In genomic region chr3:90103938-90104337, GRCm38 (mm10) we compare ENCODE assay signal across 27 mouse cellular contexts. TPM values are rescaled to one million over a fixed set of nuclear protein-coding genes. Genes with fewer than 3 reads are reported as not detected.
A peak's percentile ranks its signal among the peaks of the same experiment; 100 is the strongest.
DNase-seq lines count a peak whose midpoint lies in the region; ATAC-seq and TF ChIP-seq lines count a peak whose summit lies in the region.
"Had no signal": no experiment of that assay in that cellular context is flagged by ENCODE, and none has a peak within 500 bp of the region (broad histone marks: within the 10 kb centered on the region; RNA-seq: fewer than 3 reads in every experiment).

Gene Nup210l, plus strand, starts transcription at chr3:90104132.

- TF ChIP-seq CTCF in MEL (IDR thresholded peaks at IDR 0.05 in 2 of 3, conservative IDR thresholded peaks at IDR 0.05 in 1 of 3; ENCODE audit: control insufficient read depth in 1 of 3, insufficient read depth in 1 of 3, low read depth in 2 of 3, low read length in 3 of 3, poor library complexity in 1 of 3, severe bottlenecking in 1 of 3) = no peak
- no peak for TF ChIP-seq CTCF in hindbrain, postnatal 0 days (IDR thresholded peaks at IDR 0.05; ENCODE audit: low read depth)

- H3K4me3 ChIP-seq in MEL (ENCODE audit: control insufficient read depth in 1 of 2, insufficient read depth in 1 of 2, low read depth in 2 of 2, low read length in 2 of 2) = no peak within 1 kb of the TSS
- H3K4me3 ChIP-seq in hindbrain, postnatal 0 days (ENCODE audit: low read length) = no peak within 1 kb of the TSS
- H3K4me3 ChIP-seq: embryonic facial prominence, embryonic 13.5 days; embryonic facial prominence, embryonic 15.5 days; erythroblast, embryonic 14.5 days; forebrain, embryonic 10.5 days; forebrain, embryonic 12.5 days had no signal

- no peak for TF ChIP-seq RAD21 in MEL (IDR thresholded peaks at IDR 0.05; ENCODE audit: low read depth, low read length)

- no peak for TF ChIP-seq POLR2A in MEL (IDR thresholded peaks at IDR 0.05; ENCODE audit: control insufficient read depth in 1 of 2, insufficient read depth in 1 of 2, low read depth in 1 of 2, low read length in 2 of 2, poor library complexity in 1 of 2)

- H3K9ac ChIP-seq in MEL (ENCODE audit: control insufficient read depth, low read depth, low read length, poor library complexity, severe bottlenecking) = no peak within 1 kb of the TSS
- no peak within 1 kb of the TSS for H3K9ac ChIP-seq in hindbrain, postnatal 0 days (replicated peaks; ENCODE audit: low read length)
- H3K9ac ChIP-seq: embryonic facial prominence, embryonic 13.5 days; embryonic facial prominence, embryonic 15.5 days; forebrain, embryonic 12.5 days had no signal

- H3K36me3 ChIP-seq in MEL (ENCODE audit: control insufficient read depth in 1 of 2, insufficient read depth in 2 of 2, low read length in 2 of 2) = no peaks in the 10 kb centered on the region; a peak in 1 of 4 replicates
- H3K36me3 ChIP-seq in hindbrain, postnatal 0 days (ENCODE audit: insufficient read depth, low read length) = peaks cover 8% of the 10 kb centered on the region; the same call in 1 of the 2 replicates

- H3K79me2 ChIP-seq in MEL (ENCODE audit: control insufficient read depth, insufficient read depth, low read length, poor library complexity) = no peaks in the 10 kb centered on the region

- H3K9me3 ChIP-seq in MEL (replicated peaks; ENCODE audit: insufficient read depth, low read length) = no peaks in the 10 kb centered on the region
- no peaks in the 10 kb centered on the region for H3K9me3 ChIP-seq in hindbrain, postnatal 0 days (ENCODE audit: low read length)
- H3K9me3 ChIP-seq: embryonic facial prominence, embryonic 13.5 days; embryonic facial prominence, embryonic 15.5 days; forebrain, embryonic 10.5 days; forebrain, embryonic 12.5 days; G1E had no signal

- no peak for ATAC-seq in hindbrain, postnatal 0 days
- ATAC-seq: CD4-positive, CD25-positive, alpha-beta regulatory T cell, adult 4 months; forebrain, embryonic 14.5 days; forebrain, embryonic 16.5 days had no signal

- no peak within 1 kb of the TSS for H3K27ac ChIP-seq in MEL (ENCODE audit: control insufficient read depth, low read depth, low read length)
- no peak within 1 kb of the TSS for H3K27ac ChIP-seq in hindbrain, postnatal 0 days
- H3K27ac ChIP-seq: embryonic facial prominence, embryonic 13.5 days; embryonic facial prominence, embryonic 15.5 days; forebrain, embryonic 10.5 days; forebrain, embryonic 12.5 days had no signal

- DNase-seq in 3134 (ENCODE audit: extremely low read depth, insufficient read length, low spot score) (peak; percentile 34), MEL (ENCODE audit: low read depth, low spot score) (peak; percentile 42), ZHBTc4 (ENCODE audit: low read depth, low spot score) (peak; percentile 59)
- DNase-seq in frontal cortex, postnatal 10 days (ENCODE audit: low spot score in 2 of 2) = no peak
- no peak for DNase-seq in urinary bladder, postnatal 14 days (ENCODE audit: low spot score)
- no peak for DNase-seq in hindbrain, postnatal 0 days (ENCODE audit: low spot score)
- DNase-seq: adrenal gland, adult 2 months; adrenal gland, postnatal 10 days; adrenal gland, postnatal 25 days; B cell, adult 2 months; cerebellum, adult 11 months; cerebellum, adult 18-20 months; cerebellum, adult 8-10 months; cerebellum, adult 9-11 months; cerebellum, postnatal 14 days; cerebellum, postnatal 36 days; embryo, embryonic 11 days had no signal

- H3K4me2 ChIP-seq in hindbrain, postnatal 0 days (ENCODE audit: low read depth, low read length) = no peak within 1 kb of the TSS
- H3K4me2 ChIP-seq: embryonic facial prominence, embryonic 13.5 days; embryonic facial prominence, embryonic 15.5 days; forebrain, embryonic 12.5 days had no signal

- no peaks in the 10 kb centered on the region for H3K27me3 ChIP-seq in MEL (ENCODE audit: control insufficient read depth in 1 of 2, insufficient read depth in 2 of 2, low read length in 2 of 2)
- H3K27me3 ChIP-seq in hindbrain, postnatal 0 days (ENCODE audit: insufficient read depth, low read length) = no peaks in the 10 kb centered on the region
- H3K27me3 ChIP-seq: CH12.LX; embryonic facial prominence, embryonic 13.5 days; embryonic facial prominence, embryonic 15.5 days; forebrain, embryonic 12.5 days had no signal

- H3K4me1 ChIP-seq in MEL (ENCODE audit: control insufficient read depth in 1 of 2, insufficient read depth in 2 of 2, low read length in 2 of 2) = no peaks in the 10 kb centered on the region
- H3K4me1 ChIP-seq in hindbrain, postnatal 0 days (ENCODE audit: insufficient read depth, low read length) = no peaks in the 10 kb centered on the region
- H3K4me1 ChIP-seq: embryonic facial prominence, embryonic 13.5 days; embryonic facial prominence, embryonic 15.5 days; forebrain, embryonic 10.5 days; forebrain, embryonic 12.5 days had no signal

- 87% methylated on average over 13 of the region's 13 CpGs for WGBS in hindbrain, postnatal 0 days

- no peak for TF ChIP-seq EP300 in MEL (IDR thresholded peaks at IDR 0.05; ENCODE audit: low read depth in 1 of 2, low read length in 2 of 2)

TF ChIP-seq in MEL, 35 proteins besides CTCF, POLR2A, EP300 and RAD21:
- TF ChIP-seq ZKSCAN1 (IDR thresholded peaks at IDR 0.05; ENCODE audit: low read depth, low read length) (no peak), NRF1 (IDR thresholded peaks at IDR 0.05; ENCODE audit: insufficient read depth, low read depth, low read length, poor library complexity, severe bottlenecking) (no peak), TAL1 (IDR thresholded peaks at IDR 0.05; ENCODE audit: low read length) (no peak), CHD1 (IDR thresholded peaks at IDR 0.05; ENCODE audit: low read depth, low read length) (no peak), MYC (IDR thresholded peaks at IDR 0.05; ENCODE audit: low read depth, low read length) (no peak), ETS1 (IDR thresholded peaks at IDR 0.05; ENCODE audit: low read depth, low read length) (no peak), RCOR1 (IDR thresholded peaks at IDR 0.05; ENCODE audit: low read depth, low read length) (no peak), USF2 (IDR thresholded peaks at IDR 0.05; ENCODE audit: borderline replicate concordance in 1 of 2, insufficient read depth in 1 of 2, low read depth in 1 of 2, low read length in 2 of 2) (no peak), MYB (IDR thresholded peaks at IDR 0.05; ENCODE audit: low read depth, low read length) (no peak), POLR2AphosphoS2 (IDR thresholded peaks at IDR 0.05; ENCODE audit: low read length) (no peak), E2F4 (IDR thresholded peaks at IDR 0.05; ENCODE audit: borderline replicate concordance, low read depth, low read length) (no peak), UBTF (IDR thresholded peaks at IDR 0.05; ENCODE audit: borderline replicate concordance, insufficient read depth, low read depth, low read length) (no peak), BHLHE40 (IDR thresholded peaks at IDR 0.05; ENCODE audit: borderline replicate concordance, low read depth, low read length) (no peak), ZNF384 (IDR thresholded peaks at IDR 0.05; ENCODE audit: low read depth, low read length) (no peak), GABPA (IDR thresholded peaks at IDR 0.05; ENCODE audit: low read depth, low read length) (no peak), NELFE (IDR thresholded peaks at IDR 0.05; ENCODE audit: low read depth, low read length) (no peak)
TF ChIP-seq in MEL: peak in this region for 0.

RNA-seq across cellular contexts. Expression of gene Nup210l, which starts in this region (rescaled TPM):
- 0.54 and 0.62 TPM in 2 replicates for total RNA-seq in MEL (2012; rRNA removed)
- polyA plus RNA-seq in MEL (2012; ENCODE audit: insufficient read depth in 1 of 2, insufficient read length in 2 of 2, low read depth in 1 of 2, low replicate concordance in 2 of 2, missing spikeins in 1 of 2) = under 1 TPM in 1 of 2 experiments, not detected in 1; 0.65 TPM
- total RNA-seq in hindbrain, postnatal 0 days (2014; rRNA removed) = 0.52 and 0.65 TPM in 2 replicates
- 0.11 TPM in 2 replicates for polyA plus RNA-seq in hindbrain, postnatal 0 days (2015; fragmentation: Nextera tagmentation; extraction: Ambion mirVana)
- polyA plus RNA-seq: erythroblast, embryonic 14.5 days; G1E had no signal

Comparison
In these comparisons a context has a peak if more than half of its experiments do, and no peak if none do; other contexts are left out.
1. Peak in DNase-seq in MEL; RNA of the gene not detected or under 1 TPM.
2. DNase-seq: peak in 3134 (single experiment) and ZHBTc4 (single experiment); none in frontal cortex, postnatal 10 days (0 of 2), urinary bladder, postnatal 14 days (single experiment) and hindbrain, postnatal 0 days (single experiment).